Mouse (Mus musculus) megakaryocyte, adult 5-6 weeks (primary cell): Measurements from ENCODE around the gene Cdc42bpg. TPM values are rescaled to one million over a fixed set of nuclear protein-coding genes. Genes with fewer than 3 reads are reported as not detected.

Experiments used
- ATAC-seq: 2 replicates; pipeline ENCODE4 v1.8.0; 2016; ENCODE audit warnings: mild to moderate bottlenecking, inconsistent platforms; ENCODE audit not compliant: poor library complexity, severe bottlenecking
- total RNA-seq, 2 experiments: library from RNA; stranded (forward) in 1 of 2; stranded (reverse) in 1 of 2; fragments of 153-499, 151-499 nt in 1 of 2; fragments of 221-1000, 200-1000 nt in 1 of 2; gene quantifications; 2 replicates each; pipeline versions ENCODE4 v1.2.3 to v1.2.4; 2015 to 2017

Gene Cdc42bpg
- total RNA-seq, 2 experiments from 2014 or later: 0.56 to 0.88 TPM

DNA sequence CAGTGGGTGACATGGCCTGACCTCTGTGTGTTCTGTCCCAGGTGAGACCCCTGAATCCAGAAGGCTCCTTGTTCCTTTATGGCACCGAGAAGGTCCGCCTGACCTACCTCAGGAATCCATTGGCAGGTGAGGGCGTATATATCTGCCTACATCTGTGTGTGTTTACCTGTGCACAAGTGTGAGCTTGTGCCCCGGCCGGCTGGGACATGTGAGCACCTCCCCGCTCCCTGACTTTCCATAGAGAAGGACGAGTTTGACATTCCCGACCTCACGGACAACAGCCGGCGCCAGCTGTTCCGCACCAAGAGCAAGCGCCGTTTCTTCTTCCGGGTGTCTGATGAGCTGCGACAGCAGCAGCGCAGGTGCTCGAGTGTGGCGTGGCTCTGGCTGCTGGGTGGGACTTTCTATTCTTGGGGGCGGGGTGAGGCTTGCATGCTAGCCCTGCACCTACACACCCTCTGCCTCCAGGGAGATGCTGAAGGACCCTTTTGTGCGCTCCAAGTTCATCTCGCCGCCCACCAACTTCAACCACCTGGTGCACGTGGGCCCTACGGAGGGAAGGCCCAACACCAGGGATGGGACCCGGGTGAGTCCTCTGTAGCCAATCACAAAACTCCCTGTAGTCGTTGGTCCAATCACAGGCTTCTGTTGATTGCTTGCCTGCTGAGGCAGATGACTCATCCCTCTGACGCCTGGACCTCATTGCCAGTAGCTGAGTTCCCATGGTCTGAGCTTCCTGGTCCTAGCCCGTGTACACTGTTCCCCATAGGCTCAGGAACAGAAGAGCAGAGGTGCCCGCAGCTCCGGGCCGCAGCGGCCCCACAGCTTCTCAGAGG is 15.7 kb downstream of the Cdc42bpg start:
- no peak for ATAC-seq

DNA sequence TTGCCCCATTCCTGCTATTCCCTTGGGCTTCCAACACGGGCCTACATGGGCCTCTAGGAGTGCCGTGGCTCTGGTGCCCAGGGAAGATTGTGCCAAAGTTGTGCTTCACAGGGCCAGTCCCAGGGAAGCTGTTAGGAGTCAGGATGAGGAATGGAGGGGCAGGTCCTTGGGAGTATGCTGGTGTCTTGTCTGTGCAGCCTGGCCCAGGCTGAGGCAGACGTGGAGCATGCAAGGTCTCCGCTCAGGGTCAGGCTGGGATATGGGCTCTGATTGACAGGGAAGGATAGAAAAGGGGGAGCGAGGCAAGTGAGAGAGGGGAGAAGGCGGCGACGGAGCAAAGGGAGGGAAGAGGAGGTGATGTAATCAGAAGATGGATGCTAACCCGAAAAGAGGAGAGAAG is 18.5 kb downstream of the Cdc42bpg start:
- ATAC-seq: no peak

DNA sequence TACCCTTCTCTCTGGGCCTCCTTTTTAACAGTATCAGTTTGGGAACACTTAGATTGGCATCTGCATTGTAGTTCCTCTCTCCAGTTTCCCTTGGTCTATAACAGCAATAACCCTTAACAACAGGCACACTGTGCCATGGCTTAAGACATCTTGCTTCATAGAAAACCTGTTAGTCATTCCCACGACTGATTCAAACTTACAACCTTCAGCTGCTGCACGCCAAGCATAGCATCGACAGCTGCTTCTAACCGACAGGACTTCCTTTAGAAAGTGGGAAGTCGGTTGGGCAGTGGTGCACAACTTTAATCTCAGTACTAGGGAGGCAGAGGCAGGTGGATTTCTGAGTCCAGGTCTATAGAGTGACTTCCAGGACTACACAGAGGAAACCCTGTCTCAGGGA is 24.9 kb downstream of the Cdc42bpg start:
- ATAC-seq: no peak

DNA sequence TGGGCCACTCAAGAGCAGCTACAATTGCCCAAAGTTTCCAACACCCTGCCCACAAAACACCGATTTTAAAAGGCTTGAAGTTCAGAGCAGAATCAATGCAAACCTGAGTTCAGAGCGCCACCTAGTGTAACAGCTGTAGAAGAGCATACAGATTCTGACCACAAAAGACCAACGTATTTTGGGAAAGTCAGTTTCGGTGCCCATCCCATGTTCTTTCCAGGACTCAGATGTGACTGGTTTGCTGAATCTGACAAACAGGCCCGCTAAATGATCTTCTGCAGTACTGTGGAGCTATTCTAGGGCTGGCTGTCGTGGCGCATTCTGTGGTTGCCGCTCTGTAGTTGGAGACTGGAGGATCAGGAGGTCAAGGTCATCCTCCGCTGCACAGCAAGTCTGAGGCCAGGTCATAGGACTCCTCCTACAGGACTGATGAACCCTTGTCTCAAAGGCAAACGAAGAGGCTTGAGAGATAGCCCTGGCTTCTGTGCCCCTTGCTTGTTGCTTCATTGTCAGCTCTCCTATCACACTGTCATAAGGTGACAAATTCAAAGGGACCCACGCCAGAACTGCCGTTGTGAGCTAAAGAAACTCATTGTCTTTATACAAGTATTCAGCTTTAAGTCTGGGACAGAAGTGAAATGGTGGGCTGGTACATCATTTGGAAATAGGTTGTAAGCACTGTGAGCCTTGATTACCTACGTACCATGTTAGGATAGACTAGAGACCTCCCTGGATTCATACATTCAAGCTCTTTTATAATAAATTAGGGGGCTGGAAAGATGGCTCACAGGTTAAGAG is 25.7 kb downstream of the Cdc42bpg start:
- peak; percentile 59 for ATAC-seq

DNA sequence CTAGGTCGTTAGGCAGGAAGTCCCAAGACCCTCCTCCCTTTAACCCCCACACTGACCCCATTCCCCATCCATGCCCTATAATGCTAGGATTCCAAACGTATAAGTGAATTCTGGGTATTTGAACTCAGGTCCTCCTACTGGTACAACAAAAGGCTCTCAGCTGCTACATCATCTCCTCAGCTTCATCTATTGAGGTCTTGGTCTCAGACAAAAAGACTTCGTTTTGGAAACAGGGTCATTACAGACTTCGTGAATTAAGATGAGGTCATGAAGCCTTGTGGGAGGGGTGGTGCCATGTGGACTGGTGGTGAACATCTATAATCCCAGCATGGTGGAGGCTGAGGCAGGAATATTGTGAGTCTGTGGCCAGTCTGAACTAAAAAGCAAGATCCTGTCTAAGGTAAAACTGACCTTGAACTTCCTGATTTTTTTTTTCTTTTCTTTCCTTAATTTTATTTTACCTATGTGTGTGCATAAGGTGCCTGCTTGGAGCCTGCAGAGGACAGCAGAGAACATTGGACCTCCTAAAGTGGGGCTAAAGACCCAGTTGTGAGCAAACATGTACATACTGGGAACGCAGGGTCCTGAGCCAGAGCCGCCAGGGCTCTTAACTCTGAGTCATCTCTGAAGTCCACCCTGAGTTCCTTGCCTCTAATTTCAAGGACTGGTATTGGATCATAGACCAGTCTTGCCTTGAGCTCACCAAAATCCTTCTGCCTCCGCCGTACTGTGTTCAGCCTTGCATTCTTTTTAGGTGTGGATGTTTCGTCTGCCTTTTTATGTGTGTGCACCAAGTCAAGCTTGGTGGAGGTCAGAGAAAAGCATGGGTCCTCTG is 27.7 kb downstream of the Cdc42bpg start:
- no peak for ATAC-seq

DNA sequence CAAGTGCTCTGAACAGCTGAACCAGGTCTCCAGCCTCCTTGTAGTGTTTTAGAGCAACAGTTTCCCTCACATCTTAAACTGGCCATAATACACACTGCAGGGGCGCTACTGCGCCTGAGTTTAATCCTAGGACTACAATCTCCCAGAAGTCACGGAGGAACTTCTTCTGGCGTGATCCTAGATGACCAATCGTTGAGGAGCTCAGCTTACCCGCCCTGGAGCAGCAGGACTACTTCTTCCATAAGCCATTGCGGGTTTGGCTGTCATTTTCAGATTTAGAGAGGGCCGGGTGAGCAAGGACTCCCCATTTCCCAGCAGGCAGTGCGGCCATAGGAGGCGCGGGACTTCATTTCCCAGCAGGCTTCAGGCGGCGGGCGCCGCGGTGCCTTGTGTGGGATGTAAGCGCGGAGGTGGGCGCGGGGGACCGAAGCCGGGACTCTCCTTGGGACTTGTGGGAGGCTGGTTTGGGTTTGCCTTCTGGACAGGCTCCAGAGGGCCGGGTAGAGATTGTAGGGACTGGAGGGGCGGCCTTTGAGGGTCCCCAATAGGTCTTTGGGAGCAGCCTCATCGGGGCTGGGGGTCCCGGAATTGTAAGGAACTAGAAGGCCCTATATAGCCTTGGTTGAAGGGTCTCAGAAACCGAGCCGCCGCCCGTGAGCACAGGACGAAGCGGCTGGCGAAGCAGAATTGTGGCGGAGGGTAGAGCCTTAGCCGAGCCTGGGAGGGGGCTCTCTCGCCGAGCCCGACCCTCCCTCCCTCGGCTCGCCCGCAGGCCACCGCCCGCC is 28.6 kb downstream of the Cdc42bpg start, which contains the start of gene Men1:
TSS of gene Men1 (plus strand) at position 307 of the 785 bp plus-strand sequence.
- ATAC-seq: peak; percentile 92

DNA sequence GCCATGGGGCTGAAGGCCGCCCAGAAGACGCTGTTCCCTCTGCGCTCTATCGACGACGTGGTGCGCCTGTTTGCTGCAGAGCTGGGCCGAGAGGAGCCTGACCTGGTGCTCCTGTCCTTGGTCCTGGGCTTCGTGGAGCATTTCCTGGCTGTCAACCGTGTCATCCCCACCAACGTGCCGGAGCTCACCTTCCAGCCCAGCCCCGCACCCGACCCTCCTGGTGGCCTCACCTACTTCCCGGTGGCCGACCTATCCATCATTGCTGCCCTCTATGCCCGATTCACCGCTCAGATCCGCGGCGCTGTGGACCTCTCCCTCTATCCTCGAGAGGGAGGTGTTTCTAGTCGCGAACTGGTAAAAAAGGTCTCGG is 29.2 kb downstream of the Cdc42bpg start:
- no peak for ATAC-seq

DNA sequence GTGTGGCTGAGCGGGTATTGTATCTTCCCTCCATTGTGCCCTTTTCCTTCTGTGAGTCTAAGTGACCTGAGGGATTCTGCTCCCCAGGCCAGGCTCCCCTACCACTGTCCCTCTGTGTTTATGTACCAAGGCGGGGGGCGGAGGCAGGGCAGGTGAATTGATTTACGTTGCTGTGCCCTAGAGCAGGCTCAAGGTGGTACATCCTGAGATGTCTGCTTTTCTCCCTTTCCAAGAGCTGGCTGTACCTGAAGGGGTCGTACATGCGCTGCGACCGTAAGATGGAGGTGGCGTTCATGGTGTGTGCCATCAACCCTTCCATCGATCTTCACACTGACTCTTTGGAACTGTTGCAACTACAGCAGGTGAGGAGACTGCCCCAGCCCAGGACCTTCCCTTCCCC is 30.7 kb downstream of the Cdc42bpg start:
- ATAC-seq: no peak

DNA sequence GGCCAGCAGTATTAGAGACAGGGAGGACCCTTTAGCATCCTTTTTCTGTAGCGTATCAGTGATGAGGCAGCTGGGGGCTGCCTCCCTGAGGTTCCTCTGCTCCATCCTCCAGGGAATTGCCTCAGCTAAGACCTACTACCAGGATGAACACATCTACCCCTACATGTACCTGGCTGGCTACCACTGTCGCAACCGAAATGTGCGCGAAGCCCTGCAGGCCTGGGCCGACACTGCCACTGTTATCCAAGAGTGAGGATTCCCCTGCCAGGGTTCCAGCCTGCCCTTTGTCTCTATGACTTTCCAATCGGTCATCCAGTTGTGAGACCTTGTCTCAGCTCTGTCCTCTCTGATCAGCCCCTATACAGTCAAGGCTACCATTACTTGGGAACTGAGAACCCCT is 31.9 kb downstream of the Cdc42bpg start:
- no peak for ATAC-seq

DNA sequence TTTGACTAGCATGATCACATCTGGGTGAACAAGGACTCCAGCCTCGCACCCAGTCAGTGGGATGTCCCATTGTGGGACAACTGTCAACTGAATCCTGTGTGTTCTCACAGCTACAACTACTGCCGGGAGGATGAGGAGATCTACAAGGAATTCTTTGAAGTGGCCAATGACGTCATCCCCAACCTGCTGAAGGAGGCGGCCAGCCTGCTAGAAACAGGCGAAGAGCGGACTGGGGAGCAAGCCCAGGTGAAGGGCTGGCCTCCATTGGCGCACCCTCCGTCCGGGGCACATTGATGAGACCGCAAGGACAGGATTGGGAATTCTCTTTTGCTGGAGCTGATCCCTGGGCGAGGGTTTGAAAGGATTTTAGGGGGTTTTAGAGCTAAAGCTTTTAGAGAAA is 32.5 kb downstream of the Cdc42bpg start:
- ATAC-seq: no peak

DNA sequence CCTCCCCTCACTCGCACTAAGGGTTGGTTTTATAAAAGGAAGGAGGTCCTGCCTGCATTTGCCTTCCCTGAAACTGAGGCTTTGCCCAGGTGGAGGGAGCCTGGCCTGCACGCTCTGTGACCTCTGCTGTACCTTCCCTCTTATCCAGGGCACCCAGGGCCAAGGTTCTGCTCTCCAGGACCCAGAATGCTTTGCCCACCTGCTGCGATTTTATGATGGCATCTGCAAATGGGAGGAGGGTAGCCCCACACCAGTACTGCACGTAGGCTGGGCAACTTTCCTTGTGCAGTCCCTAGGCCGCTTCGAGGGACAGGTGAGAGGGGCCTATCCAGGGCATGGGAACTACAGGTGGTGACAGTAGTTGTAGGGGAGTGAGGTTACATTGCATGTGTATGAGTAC is 32.9 kb downstream of the Cdc42bpg start:
- ATAC-seq: no peak

DNA sequence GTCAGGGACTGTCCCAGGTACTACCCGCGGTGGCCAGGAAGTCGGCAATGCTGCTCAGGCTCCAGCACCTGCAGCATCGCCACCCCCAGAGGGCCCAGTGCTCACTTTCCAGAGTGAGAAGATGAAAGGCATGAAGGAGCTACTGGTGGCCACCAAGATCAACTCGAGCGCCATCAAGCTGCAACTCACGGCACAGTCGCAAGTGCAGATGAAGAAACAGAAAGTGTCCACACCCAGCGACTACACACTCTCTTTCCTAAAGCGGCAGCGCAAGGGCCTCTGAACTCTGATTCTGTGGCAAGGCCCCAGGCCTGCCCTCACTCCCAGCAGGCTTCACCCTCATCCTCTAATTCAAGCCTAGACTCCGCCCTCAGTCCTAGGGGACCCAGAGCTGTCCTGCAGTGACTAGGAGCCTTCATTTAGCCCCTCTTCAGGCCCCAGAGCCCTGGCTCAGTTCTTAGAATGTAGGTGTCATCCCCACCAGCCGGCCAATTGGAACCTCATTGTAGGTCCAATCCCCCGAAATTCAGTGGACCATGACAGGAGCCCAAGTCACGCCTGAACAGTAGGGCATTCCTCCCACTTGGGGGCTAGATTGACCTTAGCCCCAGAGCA is 33.7 kb downstream of the Cdc42bpg start:
- ATAC-seq: peak; percentile 67

DNA sequence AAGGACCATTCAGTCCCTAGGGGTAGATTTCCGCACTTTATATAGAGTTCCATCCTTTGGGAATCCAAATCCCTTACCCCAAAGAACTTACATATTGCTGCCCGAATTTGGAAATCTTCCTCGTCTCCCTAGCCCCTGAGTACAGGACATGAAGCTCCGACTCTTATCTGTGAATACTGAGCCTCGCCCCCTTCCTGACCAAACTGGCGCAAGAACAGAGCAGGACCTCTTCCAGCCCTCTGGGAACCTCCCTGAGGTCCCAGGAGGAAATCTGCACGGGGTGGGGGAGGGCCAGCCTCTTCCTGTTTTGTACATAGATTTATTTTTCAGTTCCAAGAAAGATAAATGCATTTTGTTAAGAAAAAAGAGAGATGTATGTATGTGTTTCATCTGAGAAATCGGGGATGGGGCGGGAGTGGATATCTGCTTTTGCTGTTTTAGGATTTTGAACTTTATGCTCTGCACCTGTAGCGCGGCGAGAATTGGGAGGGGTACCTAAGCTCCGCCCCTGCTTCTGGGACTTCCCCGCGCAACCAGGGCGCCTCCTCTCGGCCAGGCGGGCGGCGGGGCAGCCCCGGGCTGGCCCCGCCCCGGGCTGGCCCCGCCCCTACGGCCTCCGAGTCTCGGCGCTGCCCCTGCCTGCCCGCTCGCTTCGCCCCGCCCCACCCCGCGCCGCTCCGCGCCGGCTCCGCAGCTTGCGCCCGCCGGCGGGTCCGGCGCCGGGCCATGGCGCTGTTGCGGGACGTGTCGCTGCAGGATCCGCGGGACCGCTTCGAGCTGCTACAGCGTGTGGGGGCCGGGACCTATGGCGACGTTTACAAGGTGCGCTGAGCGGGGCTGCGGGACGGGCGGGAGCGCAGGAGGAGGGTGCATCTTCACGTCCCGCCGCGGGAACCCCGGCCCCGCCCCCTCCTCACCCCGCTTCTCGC is 34.5 kb downstream of the Cdc42bpg start, which contains the start of gene Map4k2:
TSS of gene Map4k2 (plus strand) at position 612 of the 929 bp plus-strand sequence.
- peak; percentile 78 for ATAC-seq

DNA sequence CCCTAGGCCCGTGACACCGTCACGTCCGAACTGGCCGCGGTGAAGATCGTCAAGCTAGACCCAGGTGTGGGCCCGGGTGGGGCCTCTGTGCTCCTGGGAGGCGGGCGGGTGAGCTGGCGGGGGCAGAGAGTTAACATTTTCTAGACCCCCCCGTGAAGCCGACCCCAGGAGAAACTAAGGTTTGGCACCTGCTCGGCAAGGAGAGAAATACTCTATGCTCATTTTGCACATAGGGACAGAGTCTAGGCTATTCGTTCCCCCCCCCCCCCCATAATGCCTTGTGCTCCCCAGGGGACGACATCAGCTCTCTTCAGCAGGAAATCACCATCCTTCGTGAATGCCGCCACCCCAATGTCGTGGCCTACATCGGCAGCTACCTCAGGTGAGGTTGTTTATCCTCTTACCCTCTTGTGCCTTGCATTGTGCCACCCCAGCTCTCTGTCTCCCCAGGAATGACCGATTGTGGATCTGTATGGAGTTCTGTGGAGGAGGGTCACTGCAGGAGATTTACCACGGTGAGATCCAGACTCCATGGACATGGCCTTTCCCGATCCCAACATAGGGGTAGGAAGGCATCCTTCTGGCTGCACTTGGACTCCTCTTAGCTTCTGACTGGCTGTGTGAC is 35.3 kb downstream of the Cdc42bpg start:
- no peak for ATAC-seq

DNA sequence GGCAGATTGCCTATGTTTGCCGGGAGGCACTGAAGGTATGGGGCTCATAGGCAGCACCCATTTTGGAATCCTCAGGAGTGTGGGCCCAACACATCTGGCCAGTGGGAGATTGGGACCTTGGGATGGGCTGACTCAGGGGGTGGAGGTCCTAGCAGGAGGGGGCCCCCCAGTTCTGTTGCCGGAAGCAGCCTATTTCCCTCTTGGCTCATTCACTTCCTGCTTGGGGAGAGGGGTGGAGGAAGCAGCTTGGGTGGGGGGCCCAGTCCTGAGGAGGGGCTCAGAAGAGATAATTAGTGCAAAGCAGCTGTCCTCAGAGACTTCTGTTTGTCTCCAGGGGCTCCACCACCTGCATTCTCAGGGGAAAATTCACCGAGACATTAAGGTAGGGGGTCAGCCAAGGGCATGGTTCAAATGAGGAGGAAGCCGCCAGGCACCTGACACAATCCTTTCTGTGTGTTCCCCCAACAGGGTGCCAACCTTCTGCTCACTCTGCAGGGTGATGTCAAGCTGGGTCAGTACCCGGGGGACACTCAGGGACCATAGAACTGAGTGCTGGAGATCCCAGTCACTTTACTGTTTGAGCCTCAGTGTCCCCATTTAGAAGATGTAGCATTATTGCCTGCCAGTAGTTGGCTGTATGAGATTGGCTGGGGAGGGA is 36.1 kb downstream of the Cdc42bpg start:
- no peak for ATAC-seq

DNA sequence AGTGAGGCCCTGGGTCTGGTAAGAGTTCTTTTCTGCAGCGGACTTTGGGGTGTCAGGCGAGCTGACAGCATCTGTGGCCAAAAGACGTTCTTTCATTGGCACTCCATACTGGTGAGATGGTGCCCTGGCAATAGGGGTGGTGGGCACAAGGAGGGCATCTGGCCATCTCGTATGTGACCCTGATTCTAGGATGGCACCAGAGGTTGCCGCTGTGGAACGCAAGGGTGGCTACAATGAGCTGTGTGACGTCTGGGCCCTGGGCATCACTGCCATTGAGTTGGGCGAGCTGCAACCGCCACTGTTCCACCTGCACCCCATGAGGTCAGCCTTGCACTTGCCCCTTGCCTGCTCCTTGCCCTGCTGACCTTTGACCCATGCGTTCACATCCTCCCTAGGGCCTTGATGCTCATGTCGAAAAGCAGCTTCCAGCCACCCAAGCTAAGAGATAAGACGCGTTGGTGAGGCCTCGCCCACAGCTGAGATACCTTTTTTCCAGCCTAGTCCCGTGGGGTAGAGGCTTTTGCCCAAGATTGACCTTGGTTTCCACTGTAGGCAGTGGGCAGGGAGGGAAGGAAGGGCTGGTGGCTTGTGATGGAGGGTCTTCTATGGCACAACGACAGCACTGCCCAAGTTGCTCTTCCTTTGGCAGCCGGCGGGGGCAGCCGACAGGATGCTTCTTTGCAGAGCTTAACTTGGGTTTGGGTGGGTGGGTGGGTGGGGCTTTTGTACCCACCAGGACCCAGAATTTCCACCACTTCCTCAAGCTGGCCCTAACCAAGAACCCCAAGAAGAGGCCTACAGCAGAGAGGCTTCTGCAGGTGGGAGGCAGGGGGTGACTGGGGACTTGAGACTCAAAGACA is 37.0 kb downstream of the Cdc42bpg start:
- ATAC-seq: no peak

DNA sequence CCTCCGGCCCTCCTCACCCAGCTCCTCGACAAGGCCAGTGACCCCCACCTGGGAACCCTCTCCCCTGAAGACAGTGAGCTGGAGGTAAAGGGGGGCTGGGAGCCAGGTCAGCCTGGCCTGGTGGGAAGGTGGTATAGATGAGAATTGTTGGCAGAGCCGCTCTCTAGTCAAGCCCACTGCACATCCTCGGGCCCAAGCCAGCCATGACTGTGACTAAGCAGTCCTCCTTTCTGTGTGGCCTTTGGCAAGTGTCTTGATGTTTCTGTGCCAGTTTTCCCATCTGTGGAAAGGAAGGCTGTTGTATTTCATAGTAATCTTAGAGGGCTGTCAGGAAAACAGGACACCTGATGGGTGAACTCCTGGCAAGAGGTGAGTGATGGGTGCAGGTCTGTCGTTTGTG is 37.7 kb downstream of the Cdc42bpg start:
- no peak for ATAC-seq
